Mouse (Mus musculus) ES-E14 (cell line): ENCODE results near the gene Arfgap2.

Experiments
- HCFC1 ChIP-seq: IDR thresholded peaks from 2 replicates; pipeline ENCODE4 v1.6.1; 2012; ENCODE audit warnings: low read length, inconsistent platforms, borderline replicate concordance; ENCODE audit not compliant: insufficient read depth
- MAFK ChIP-seq: IDR thresholded peaks from 2 replicates; pipeline ENCODE4 v1.6.1; 2014; ENCODE audit warnings: mild to moderate bottlenecking, low read depth, low read length, inconsistent platforms; ENCODE audit not compliant: insufficient read depth
- ZNF384 ChIP-seq: IDR thresholded peaks from 2 replicates; pipeline ENCODE4 v1.6.1; 2012; ENCODE audit warnings: low read depth, low read length, inconsistent platforms

DNA sequence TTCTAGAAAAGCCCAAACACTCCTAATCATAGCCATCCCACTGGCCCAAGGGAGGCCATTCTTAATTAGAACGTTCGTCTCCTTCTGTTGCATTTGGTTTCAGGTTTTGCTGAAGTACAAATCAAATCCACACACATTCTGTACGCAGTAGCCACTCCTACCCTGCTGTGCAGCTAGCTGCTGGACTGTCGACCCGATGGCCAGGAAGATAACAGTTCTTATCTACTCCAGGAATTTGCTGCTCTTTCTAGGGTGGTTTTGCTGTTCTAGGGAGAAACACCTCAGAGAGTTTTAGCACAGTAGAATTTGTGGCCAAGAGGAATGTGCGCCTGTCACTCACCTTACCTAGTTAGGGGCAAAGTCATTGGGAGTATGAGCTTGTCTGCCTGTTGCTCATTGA, 22.8 kb downstream of the Arfgap2 start:
- TF ChIP-seq HCFC1 (no peak), MAFK (no peak), ZNF384 (no peak)
